Mouse (Mus musculus) stomach, postnatal 0 days (tissue): Measurements from ENCODE around the gene Ddx10.

Source experiments
- CTCF ChIP-seq: IDR thresholded peaks from 2 replicates; pipeline ENCODE4 v1.5.1; 2016; ENCODE audit warnings: antibody characterized with exemption, low read depth, mild to moderate bottlenecking, moderate library complexity
- EP300 ChIP-seq: optimal IDR thresholded peaks from 2 replicates; pipeline ENCODE3; 2016; ENCODE audit warnings: antibody characterized with exemption

- TF ChIP-seq CTCF (no peak), EP300 (no peak)
Observed at GRCm38 (mm10) chr9:53095319-53096165, 152.3 kb downstream of the Ddx10 start.
